Mouse (Mus musculus) olfactory bulb, adult 2 months (tissue): ENCODE results near the gene B9d2. TPM values are rescaled to one million over a fixed set of nuclear protein-coding genes. Genes with fewer than 3 reads are reported as not detected.

Experiments used
- H3K27ac ChIP-seq: fragments of 200-500 bp; 2 replicates; pipeline ENCODE4 v1.5.1; 2012; ENCODE audit warnings: low read depth, low read length; ENCODE audit not compliant: insufficient read depth
- H3K4me1 ChIP-seq: fragments of 200-500 bp; 2 replicates; pipeline ENCODE4 v1.6.1; 2012; ENCODE audit warnings: low read length; ENCODE audit not compliant: control insufficient read depth, insufficient read depth
- H3K4me3 ChIP-seq: fragments of 200-500 bp; 2 replicates; pipeline ENCODE4 v1.5.1; 2012; ENCODE audit warnings: mild to moderate bottlenecking, low read depth, low read length, moderate library complexity; ENCODE audit not compliant: insufficient read depth
- CTCF ChIP-seq: fragments of 200-500 bp; IDR thresholded peaks from 2 replicates; pipeline ENCODE4 v1.5.1; 2012; ENCODE audit warnings: low read depth, mild to moderate bottlenecking, low read length, moderate library complexity; ENCODE audit not compliant: insufficient read depth
- POLR2A ChIP-seq: fragments of 200-500 bp; IDR thresholded peaks from 2 replicates; pipeline ENCODE4 v1.6.1; 2012; ENCODE audit warnings: mild to moderate bottlenecking, low read depth, low read length, moderate library complexity; ENCODE audit not compliant: insufficient read depth
- WGBS: fragments of 180-500 bp; shearing (Covaris S2); methylation state at CpG from one replicate; pipeline ENCODE4 v1.1.7; 2018; 5-methylcytosine and 5-hydroxymethylcytosine counted together
- polyA plus RNA-seq: library from polyadenylated mRNA; stranded (reverse); fragments of >200 nt; gene quantifications from 2 replicates; pipeline ENCODE4 v1.2.4, GENCODE M21; 2012; ENCODE audit warnings: low replicate concordance; ENCODE audit not compliant: missing spikeins, insufficient read depth, insufficient read length

B9d2 gene
- polyA plus RNA-seq, 1 experiment, result not detected

- H3K4me1 ChIP-seq, result no peaks in the 10 kb centered on the region
- 78% methylated on average over 4 of the region's 4 CpGs for WGBS
- no peak overlapping the region for H3K27ac ChIP-seq
- H3K4me3 ChIP-seq, result no peak overlapping the region
- TF ChIP-seq CTCF, result no peak
- no peak for TF ChIP-seq POLR2A
These were observed 54.4 kb downstream of the B9d2 start for GRCm38 (mm10) chr7:25734991-25735390.

Other genes starting within 250 kb of the B9d2 start
- gene Ceacam1, start 203.2 kb upstream of the B9d2 start, polyA plus RNA-seq, result not detected in 2 replicates
- not detected in 2 replicates for gene Ceacam2, start 140.9 kb upstream of the B9d2 start, polyA plus RNA-seq
- not detected in 2 replicates for gene Erich4, start 64.9 kb upstream of the B9d2 start, polyA plus RNA-seq
- not detected in 2 replicates for gene Dmac2, start 61.4 kb upstream of the B9d2 start, polyA plus RNA-seq
- not detected in 2 replicates for gene B3gnt8, start 54.1 kb upstream of the B9d2 start, polyA plus RNA-seq
- gene Bckdha, start 21.8 kb upstream of the B9d2 start, polyA plus RNA-seq, result not detected in 2 replicates
- gene Exosc5, start 21.6 kb upstream of the B9d2 start, polyA plus RNA-seq, result not detected in 2 replicates
- gene Tmem91, start 5.6 kb upstream of the B9d2 start, polyA plus RNA-seq, result not detected in 2 replicates
- not detected in 2 replicates for gene Tgfb1, start 6.2 kb downstream of the B9d2 start, polyA plus RNA-seq
- not detected in 2 replicates for gene Ccdc97, start 38.3 kb downstream of the B9d2 start, polyA plus RNA-seq
- 160 TPM in 1 of 2 replicates, not detected in the other for gene Hnrnpul1, start 74.0 kb downstream of the B9d2 start, polyA plus RNA-seq
- gene Axl, start 107.9 kb downstream of the B9d2 start, polyA plus RNA-seq, result not detected in 2 replicates
- gene Cyp2s1, start 136.1 kb downstream of the B9d2 start, polyA plus RNA-seq, result not detected in 2 replicates
- not detected in 2 replicates for gene Cyp2b10, start 216.8 kb downstream of the B9d2 start, polyA plus RNA-seq